Mouse (Mus musculus): ENCODE results near the gene Actr1b. TPM values are rescaled to one million over a fixed set of nuclear protein-coding genes. Genes with fewer than 3 reads are reported as not detected.
"Not testable (repeated sequence)": the region's sequence is repeated elsewhere in the genome, so short reads cannot be mapped to it uniquely, and the experiment has no call there.

The Actr1b gene
- total RNA-seq, 4 experiments from 2014 or later, result 246 to 261 (median 255) TPM

DNA sequence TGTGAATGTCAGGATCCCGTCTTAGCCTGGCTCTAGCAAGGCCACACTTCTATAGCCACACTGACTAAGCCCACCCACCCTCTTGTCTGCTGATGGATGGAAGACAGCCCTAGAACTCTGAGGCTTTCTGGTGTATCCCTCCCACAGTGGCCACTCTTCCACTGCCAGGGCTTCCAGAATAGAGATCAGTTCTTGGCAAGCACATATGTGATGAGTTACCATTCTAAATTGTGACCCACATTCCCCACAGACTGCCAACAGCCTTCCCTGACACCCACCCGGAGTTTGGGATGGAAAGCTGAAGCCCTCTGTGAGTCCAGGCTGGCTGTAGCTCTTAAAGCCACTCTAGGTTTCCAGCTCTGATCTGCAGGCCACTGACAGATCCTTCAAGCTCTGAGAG lies 7.1 kb downstream of the Actr1b start:
- DNase-seq (ENCODE audit: low spot score in 2 of 2), result no peak

DNA sequence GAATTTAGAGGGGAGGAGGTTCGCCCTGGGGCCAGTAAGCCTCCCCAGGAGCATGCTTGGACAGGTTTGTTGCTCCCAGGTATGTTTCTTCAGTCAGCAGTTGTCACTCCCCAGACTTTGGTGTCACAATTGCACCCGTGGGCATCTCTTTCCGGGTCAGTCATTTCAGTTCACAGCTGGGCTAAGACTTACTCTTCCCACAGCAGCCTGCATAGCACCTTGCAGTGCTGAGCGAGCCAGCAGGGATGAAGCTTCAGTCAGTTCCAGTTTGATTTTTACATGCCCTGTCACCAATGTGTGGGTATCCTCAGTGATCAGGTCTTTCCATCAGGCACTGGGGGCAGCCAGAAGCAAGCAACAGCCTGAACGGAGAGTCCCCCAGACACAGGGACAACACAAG lies 17.2 kb downstream of the Actr1b start:
- DNase-seq (ENCODE audit: low spot score in 2 of 2), result no peak

DNA sequence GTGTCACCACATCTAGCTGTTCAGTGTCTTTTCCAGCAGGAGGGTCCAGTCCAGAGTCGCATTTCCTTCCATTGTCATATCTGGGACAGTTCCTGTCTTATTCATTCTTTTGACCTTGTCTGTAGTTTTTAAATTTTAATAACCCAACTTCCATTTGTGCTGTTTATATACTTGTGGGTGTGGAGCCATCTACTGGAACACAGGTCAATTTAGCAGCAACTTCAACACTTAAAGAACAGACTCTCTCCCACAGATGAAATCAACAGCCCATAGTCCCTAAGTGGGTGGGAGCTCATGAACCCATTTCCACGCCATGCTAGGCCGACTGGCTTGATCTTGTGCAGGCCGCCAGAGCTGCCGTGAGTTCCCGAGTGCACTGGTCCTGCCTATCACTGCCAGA lies 17.8 kb downstream of the Actr1b start:
- no peak for DNase-seq (ENCODE audit: low spot score in 2 of 2)

DNA sequence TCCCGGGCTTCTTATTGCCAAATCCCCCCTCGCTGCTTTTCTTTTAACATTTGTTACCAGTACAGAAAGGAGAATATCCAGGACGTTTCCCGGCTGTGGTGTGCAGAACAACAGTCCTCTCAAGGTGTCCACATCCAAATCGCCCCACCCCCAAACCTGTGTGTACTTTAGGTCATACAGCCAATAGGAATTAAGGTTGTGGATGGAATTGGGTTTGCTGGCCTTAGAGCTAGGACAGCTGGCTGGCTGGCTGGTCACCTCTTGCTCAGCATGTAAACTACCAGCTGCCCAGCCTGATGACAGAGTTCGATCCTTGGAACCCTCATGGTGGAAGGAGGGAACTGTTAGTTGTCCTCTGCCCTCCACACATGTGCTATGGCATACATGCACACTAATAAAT lies 19.4 kb downstream of the Actr1b start:
- no peak for DNase-seq (ENCODE audit: low spot score in 2 of 2)

DNA sequence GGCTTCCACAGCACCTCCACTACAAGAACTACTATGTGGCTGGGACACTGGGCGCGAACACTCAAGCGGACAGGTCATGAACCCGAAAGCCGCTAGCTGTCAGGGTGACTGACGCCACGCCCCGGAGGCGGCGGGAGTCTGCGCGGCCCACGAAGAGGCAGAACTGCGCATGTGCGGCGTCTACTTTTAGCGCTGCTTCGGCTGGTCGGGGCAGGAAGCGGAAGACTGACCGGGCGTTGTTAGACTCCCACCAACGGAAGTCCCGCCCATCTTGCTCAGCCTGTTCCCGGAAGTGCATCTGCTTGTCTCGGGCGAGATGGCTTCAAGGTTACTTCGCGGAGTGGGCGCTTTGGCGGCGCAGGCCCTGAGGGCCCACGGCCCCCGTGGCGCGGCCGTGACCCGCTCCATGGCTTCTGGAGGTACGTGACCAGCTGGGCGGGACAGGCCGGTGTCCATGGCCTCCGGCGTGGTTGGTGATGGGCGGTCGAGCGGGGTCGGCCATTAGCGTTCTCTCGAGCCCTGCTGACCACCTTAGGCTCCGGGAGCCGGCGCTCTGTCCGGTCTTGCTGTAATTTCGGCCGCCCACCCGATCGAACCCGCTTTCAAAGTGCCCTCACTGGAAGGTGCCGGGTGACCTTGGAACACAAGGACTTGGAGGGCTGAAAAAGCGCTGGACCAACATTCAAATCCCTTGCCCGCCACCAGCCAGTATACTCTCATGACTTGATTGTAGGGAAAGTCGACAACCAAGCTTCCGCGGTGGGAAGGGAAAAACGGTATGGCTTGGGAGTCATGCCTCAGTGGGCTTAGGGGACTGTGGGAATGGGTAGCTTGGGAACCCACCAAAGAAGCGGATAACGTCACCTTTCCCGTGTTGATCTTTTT lies 22.7 kb downstream of the Actr1b start, which contains the start of gene Cox5b:
Cox5b (plus strand) TSS at position 179 of the 885 bp plus-strand sequence.
- peak; percentile 95 to 97 for DNase-seq (ENCODE audit: low spot score in 2 of 2)

DNA sequence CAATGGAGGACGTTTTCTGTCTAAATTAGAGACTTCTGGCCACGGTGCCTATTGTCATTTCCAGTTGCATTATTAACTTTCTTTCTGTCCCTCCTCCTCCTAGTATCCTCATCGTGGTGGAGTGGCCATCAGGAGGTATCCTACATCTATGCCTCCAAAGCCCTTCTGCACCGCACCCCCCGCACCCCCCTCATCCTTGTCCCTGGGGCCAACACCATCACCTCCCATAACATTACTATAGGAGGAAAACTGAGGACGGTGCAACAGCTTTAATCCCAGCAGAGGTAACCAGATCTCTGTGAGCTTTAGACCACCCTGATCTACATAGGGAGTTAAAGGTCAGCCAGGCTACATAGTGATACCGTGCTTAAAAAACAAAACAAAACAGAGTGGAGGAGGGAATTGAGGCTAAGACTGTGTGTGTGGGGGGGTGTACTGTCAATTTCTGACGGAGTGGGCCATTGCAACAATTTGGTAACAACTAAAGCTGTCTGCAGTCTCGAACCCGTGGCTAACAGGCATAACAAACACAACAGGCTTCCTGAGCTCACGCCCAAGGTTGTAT lies 23.5 kb downstream of the Actr1b start:
- no peak for DNase-seq (ENCODE audit: low spot score in 2 of 2)

DNA sequence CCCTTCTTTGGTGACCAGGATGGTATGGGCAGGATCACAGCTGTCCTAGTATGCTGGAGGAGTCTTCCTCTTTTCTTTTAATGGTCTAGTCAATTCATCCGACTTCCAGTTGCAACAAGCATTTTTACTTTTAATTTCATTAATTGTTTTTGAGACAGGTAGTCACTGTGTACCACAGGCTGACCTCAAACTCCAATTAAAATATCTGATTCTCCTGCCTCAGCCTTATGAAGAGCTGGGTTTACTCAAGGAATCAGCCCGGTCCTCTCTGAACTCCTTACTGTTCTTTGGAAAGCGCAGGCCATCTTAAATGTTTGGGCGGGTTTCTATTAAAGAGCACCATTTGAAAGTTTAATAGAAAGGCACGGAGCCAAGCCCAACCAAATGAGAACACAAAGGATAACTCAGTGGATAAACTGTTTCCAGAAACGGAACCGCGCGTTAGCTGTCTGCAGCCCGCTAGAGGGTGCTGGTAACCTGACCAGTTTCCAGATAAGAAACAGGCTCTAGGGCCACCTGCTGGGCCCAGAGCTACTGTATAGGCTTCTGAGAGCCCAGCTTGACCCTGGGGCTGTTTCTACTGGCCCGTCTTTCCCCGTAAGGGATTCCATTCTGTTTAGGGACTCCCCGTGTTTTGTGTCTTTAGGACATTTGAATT lies 30.3 kb downstream of the Actr1b start:
- peak; percentile 68 to 79 for DNase-seq (ENCODE audit: low spot score in 2 of 2)

DNA sequence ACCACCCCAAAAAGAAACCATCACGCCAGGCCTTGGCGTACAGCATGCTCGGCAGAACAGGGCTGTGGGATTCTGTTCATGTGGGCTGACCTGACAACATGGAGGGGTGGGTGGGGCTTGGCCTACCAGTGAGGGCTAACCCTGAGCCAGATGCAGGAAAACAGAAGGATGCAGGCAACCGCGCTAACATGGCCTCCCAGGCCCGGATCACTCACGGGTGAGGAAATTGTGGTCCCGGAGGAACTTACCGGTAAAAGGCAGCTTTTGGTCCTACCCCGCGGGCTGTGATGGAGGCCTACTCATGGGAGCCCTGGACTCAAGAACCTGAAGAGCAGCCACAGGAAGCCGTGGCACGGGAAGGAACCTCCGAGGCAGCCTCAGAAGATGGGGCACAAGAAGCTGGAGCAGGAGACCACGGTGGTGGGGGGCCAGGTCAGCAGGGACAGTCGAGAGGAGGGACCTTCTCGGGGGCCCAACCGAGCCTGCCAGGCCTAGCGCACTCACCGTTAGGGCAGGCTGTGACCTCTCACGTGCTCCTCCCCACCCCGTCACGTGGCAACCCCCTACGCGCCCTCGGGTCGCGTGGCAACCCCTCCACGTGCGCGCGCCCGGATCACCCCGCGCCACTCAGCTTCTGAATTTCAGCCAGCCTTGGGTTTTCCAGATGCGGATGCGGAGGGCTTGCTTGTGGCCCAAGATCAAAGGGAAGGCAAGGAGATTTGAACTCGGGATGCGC lies 31.4 kb downstream of the Actr1b start, which contains the start of gene Fam178b:
Fam178b (minus strand) TSS at position 564 of the 736 bp plus-strand sequence.
- no peak for DNase-seq (ENCODE audit: low spot score in 2 of 2)

DNA sequence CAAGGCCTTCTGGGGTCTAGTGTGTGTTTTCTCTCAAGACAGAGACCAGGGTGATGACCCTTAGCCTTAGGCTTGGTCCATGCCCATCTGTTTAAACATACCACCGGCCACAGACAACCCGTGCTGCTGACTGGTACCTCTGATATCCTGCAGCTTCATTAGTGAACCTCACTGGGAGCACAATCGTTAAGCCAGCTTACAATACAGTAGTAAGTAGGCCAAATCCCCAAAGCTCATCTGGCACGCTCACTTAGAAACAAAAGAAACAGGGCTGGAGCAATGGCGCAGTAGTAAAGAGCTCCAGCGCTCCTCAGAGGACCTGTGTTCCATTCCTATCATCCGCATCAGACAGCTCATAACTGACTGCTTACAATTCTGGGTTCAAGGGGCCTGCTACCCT lies 33.3 kb downstream of the Actr1b start:
- DNase-seq (ENCODE audit: low spot score in 2 of 2), result no peak

DNA sequence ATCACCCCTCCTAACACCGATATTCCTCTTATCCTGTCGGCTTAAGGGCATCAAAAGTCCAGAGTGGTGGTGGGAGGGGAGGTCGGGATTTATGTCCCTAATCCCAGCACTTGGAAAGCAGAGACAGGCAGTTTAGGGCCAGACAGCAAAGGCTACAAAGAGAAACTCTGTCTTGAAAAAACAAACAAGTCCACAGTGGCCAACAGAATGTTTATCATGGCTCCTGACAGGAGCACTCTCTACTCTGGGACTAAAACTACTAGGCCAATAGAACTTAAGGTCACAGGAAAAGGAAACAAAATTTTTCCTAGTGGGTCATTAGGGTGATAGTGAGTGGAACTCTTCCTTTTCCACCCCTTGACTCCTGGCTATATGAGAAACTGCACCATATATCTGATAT lies 39.3 kb downstream of the Actr1b start:
- no peak for DNase-seq (ENCODE audit: low spot score in 2 of 2)

DNA sequence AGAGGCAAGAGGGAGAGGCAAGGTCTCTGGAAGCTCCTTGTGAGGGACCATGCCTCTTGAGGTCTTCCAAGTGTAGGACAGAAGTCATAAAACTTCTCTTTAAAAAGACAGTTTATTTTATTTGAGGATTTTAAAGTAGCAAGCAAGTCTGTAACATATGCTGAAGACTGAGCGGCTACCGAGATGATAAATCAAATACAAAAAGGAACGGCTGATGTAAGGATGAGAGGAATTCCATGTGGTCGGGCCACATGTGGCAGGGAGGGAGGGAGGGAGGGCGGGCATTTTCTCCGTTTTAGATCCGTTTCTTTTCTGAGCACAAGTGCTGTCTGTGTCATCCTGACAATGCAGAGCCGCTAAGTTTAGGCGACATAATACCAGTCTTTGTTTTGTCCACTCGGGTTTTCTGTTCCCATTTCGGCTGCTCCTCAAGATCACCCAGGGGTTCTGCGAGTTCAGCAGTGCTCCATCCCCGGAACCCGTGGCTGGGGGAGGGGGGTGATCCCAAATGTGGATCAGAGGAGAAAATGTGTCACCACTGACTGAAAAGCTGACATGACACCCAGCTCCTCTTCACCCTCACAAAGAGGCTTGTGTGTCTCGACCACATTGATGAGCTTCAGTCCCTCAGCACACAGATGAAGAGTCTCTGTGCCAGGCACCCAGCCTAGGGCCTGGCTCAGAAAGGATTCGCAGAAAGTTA lies 41.4 kb downstream of the Actr1b start:
- no peak for DNase-seq (ENCODE audit: low spot score in 2 of 2)

DNA sequence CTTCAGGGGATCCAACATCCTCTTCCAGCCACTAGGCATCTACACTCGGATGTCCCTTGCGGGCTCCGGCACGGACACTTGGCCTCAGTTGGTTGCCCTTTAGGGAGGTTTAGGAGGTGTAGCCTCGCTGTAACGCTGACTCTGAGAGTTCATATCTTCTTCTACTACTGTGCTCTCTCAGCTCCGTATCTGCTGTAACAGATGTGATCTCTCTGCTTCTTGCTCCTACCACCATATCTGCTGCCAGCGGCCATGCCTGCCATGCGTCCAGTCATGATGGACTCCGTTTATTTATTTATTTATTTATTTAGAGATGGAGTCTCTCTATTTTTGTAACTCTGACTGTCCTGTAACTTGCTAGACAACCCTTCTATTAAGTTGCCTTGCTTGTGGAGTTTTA lies 43.0 kb downstream of the Actr1b start:
- DNase-seq (ENCODE audit: low spot score in 2 of 2), result no peak

DNA sequence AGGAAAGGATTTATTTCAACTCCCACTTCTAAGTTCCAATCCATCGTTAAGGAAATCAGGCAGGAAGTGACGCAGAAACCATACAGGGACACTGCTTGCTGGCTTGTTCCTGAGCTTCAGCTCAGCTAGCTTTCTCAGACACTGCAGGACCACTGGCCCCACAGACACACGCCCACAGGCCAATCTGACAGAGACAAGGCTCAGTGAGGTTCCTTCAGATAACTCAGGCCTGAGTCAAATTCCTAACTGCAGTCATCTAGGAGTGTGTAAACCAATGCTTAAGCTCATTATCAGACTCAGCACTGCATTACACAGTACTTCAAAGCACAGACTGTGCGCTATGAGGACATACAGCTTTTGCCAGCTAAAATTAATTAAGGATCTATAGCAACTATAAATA lies 44.0 kb downstream of the Actr1b start:
- DNase-seq (ENCODE audit: low spot score in 2 of 2), result no peak

DNA sequence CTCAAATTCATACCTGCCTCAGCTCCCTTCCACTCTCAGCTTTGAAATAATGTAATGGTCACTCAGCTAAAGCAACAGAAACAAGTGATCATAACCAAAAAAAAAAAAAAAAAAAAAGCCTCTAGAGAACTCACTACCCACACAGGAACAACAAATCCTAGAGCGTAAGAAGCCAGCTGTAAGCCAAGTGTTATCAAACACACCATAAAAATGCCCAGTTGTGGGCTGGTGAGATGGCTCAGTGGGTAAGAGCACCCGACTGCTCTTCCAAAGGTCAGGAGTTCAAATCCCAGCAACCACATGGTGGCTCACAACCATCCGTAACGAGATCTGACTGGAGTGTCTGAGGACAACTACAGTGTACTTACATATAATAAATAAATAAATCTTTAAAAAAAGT lies 46.2 kb downstream of the Actr1b start:
- DNase-seq (ENCODE audit: low spot score in 2 of 2), result not testable (repeated sequence)

DNA sequence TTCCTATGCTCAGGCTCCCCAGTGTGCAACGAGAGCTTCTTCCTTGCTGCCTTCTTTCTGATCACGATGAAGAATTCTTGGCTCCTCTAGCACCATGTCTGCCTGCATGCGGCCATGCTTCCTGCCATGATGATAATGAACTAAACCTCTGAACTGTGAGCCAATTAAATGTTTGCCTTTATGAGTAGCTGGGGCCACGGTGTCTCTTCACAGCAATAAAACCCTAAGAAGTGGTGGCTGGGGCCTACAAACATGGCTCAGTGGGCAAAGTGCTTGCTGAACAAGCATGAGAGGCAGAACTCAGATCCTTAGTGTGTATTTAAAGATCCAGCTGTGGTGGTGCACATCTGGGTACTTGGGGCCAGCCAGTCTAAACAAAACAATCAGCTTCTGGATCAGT lies 48.3 kb downstream of the Actr1b start:
- DNase-seq (ENCODE audit: low spot score in 2 of 2), result no peak

DNA sequence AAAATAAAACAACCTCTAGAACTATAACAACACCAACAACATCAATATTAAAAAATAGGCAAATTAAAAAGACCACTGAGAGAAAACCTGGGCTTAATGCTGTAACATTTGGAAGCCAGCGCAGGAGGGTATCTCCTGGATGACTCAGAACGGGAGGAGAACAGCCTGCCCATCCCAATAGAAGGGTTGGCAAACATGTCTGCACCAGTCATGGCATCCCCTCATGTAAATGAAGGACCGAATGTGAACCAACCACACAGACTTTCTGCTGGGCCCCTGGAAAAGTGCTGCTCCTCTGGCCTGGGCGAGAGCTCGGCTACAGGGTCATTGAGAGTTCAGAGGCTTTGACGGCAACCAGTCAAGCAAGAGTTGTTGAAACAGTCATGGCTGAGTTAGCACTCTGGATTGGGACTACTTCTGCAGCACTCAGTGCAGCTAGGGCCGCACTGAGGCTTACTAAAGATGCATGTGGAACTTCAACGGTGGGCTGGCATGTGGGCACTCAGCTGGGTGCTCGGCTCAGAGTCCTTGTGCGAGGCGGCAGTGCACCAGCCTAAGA lies 49.0 kb downstream of the Actr1b start:
- no peak for DNase-seq (ENCODE audit: low spot score in 2 of 2)

DNA sequence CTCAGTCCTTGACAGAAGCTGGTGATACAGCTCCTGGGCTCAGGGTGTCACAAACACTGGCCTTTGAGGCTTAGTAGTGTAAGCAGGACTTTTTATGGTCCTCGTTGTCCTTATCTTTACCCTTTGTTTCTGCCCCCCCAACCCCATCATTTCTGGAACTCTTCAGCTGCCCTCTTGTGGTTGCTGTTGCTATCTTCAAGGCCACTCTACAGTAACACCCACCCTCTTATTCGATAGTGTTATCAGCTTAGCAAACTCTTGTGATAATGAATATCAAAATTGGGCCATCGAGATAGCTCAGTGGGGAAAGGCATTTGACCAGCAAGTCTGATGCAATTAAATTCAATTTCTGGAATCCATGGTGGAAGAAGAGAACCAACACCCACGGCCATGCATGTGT lies 49.8 kb downstream of the Actr1b start:
- no peak for DNase-seq (ENCODE audit: low spot score in 2 of 2)

DNA sequence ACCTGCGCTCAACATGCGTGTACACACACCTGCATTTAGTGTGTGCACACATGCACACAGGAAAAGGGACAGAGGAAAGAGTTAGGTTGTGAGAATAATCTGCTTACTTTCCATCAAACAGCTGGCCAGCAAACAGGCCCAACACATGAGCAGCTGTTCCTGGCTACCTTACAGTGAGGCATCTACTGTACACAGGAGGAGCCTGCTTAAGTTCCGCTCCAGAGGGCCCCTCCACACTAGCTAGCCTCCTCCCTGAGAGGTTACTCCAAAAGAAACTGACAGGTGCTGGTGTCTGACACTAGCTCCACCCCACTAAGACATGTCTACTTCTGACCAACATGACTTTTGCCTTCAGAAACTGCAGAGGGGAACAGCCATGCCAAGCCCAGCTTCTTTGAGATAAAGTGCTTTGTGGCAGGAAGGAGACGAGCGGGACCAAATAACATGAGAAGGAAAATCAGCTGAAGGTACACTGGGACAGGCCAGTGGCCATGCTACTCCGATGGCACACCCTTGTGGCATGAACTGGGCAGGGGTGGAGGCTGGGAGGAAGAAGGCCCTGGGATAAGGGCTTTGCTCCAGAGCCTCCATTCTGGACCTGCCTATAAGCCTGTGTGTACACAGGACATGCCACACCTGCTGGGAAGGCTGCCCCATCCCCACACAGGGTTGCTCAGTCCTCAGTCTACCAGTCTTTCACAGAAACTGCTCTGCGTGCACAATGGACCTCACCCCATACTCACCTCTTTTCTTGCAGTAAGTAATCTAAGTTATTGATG lies 55.4 kb downstream of the Actr1b start:
- DNase-seq (ENCODE audit: low spot score in 2 of 2), result no peak

DNA sequence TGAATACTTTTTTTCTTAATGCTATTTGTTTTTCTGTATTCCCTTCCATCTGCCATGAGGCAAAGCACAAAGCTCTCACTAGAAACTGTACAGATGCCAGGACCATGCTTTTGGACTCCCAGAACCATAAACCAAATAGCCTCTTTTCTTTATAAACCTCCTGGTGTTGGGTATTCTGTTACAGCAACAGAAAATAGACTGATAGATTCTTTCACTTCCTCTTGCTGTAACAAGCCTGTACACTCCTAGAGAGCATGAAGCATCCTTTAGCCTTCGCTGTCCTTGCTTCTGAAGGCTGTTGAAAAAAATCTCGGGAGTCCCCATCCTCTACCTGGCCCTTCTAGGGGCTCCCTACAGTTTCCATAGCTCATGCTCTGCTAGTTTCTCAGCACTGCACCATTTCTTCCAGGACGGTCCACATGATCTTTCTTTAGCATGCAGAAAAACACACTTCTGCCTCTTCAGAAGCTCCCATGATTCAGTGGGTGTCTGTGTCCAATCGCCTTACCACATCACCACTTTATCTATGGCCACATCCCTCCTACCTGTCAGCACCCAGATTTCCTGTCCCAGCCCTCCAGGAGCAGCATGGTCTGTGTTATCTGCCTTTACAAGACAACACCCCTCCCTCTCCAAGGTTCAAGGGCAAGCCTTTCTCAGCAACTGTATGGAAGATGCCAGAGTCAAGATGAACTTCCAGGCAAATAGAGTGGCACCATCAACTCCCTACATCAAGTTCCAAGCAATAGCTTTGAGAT lies 56.4 kb downstream of the Actr1b start:
- DNase-seq (ENCODE audit: low spot score in 2 of 2), result no peak

Data from layer of hippocampus, adult 8-10 months (tissue).